Mouse (Mus musculus) gastrocnemius, adult 2 months (tissue): ENCODE measurements at regions not wholly inside any gene's neighbourhood (a gene's known extent, or its start where the extent isn't known, plus 50 kb on each side); places are given as distances from the start of the nearest gene placed in this dataset.

Experiments
- DNase-seq: peaks from one replicate; pipeline ENCODE4 v3.0.0; 2022
- H3K27ac ChIP-seq: fragments of 200-600 bp; 2 replicates; pipeline ENCODE4 v1.8.1; 2022; ENCODE audit warnings: mild to moderate bottlenecking
- H3K4me3 ChIP-seq: fragments of 200-600 bp; 2 replicates; pipeline ENCODE4 v1.8.1; 2022; ENCODE audit warnings: mild to moderate bottlenecking, moderate library complexity
- CTCF ChIP-seq: fragments of 200-600 bp; IDR thresholded peaks from 2 replicates; pipeline ENCODE4 v1.8.1; 2022; ENCODE audit warnings: antibody characterized with exemption, mild to moderate bottlenecking, moderate library complexity
- intact Hi-C: fragments of 180-260 bp; cut with DNase I; formaldehyde crosslinking; loops from one replicate; pipeline ENCODE4 v1.15.1; 2025

- Histone ChIP-seq H3K27ac (no peak overlapping the region), H3K4me3 (no peak overlapping the region)
- no peak for TF ChIP-seq CTCF
- DNase-seq: no peak
- intact Hi-C loops: no loop called here
These were observed 715.5 kb downstream of the Fam181b start for GRCm38 (mm10) chr7:93795210-93795609.

GRCm38 (mm10) chr7:93835697-93836096, 756.0 kb downstream of the Fam181b start:
- TF ChIP-seq CTCF: no peak
- no peak for DNase-seq
- intact Hi-C loops: no loop called here
- Histone ChIP-seq H3K4me3 (no peak overlapping the region), H3K27ac (no peak overlapping the region)

- Histone ChIP-seq H3K27ac (no peak overlapping the region), H3K4me3 (no peak overlapping the region)
- no peak for DNase-seq
- intact Hi-C loops: no loop called here
- no peak for TF ChIP-seq CTCF
These were observed 756.5 kb downstream of the Fam181b start for GRCm38 (mm10) chr7:93836169-93836568.

- H3K4me3 ChIP-seq: no peak overlapping the region
- DNase-seq: no peak
- no peak for TF ChIP-seq CTCF
- H3K27ac ChIP-seq: no peak overlapping the region
- intact Hi-C loops: no loop called here
These were observed 775.4 kb downstream of the Fam181b start for GRCm38 (mm10) chr7:93855025-93855424.

GRCm38 (mm10) chr7:93893701-93894100, 814.0 kb downstream of the Fam181b start:
- DNase-seq: no peak
- intact Hi-C loops: no loop called here
- Histone ChIP-seq H3K27ac (no peak overlapping the region), H3K4me3 (no peak overlapping the region)
- TF ChIP-seq CTCF: no peak

- no peak for DNase-seq
- TF ChIP-seq CTCF: no peak
- Histone ChIP-seq H3K4me3 (no peak overlapping the region), H3K27ac (no peak overlapping the region)
- intact Hi-C loops: no loop called here
These were observed 817.3 kb downstream of the Fam181b start for GRCm38 (mm10) chr7:93896921-93897320.

GRCm38 (mm10) chr7:93902770-93903169, 823.1 kb downstream of the Fam181b start:
- DNase-seq: no peak
- TF ChIP-seq CTCF: no peak
- no peak overlapping the region for H3K27ac ChIP-seq
- intact Hi-C loops: no loop called here
- H3K4me3 ChIP-seq: no peak overlapping the region

GRCm38 (mm10) chr7:93936925-93937324, 857.3 kb downstream of the Fam181b start:
- Histone ChIP-seq H3K4me3 (no peak overlapping the region), H3K27ac (no peak overlapping the region)
- intact Hi-C loops: no loop called here
- TF ChIP-seq CTCF: no peak
- DNase-seq: no peak

GRCm38 (mm10) chr7:93982103-93982502, 902.4 kb downstream of the Fam181b start:
- intact Hi-C loops: no loop called here

GRCm38 (mm10) chr7:94002780-94003179, 923.1 kb downstream of the Fam181b start:
- intact Hi-C loops: no loop called here
- Histone ChIP-seq H3K27ac (no peak overlapping the region), H3K4me3 (no peak overlapping the region)
- DNase-seq: no peak
- TF ChIP-seq CTCF: no peak

More at GRCm38 (mm10) chr7:93982103-93982502, 902.4 kb downstream of the Fam181b start:
- Histone ChIP-seq H3K27ac (no peak overlapping the region), H3K4me3 (no peak overlapping the region)
- DNase-seq: no peak
- no peak for TF ChIP-seq CTCF

- DNase-seq: no peak
- no peak for TF ChIP-seq CTCF
- no peak overlapping the region for H3K27ac ChIP-seq
- intact Hi-C loops: no loop called here
- no peak overlapping the region for H3K4me3 ChIP-seq
These were observed 962.9 kb downstream of the Fam181b start for GRCm38 (mm10) chr7:94042466-94043030.

GRCm38 (mm10) chr7:94045428-94045827, 965.8 kb downstream of the Fam181b start:
- intact Hi-C loops: no loop called here
- DNase-seq: no peak

GRCm38 (mm10) chr7:94046029-94046428, 966.4 kb downstream of the Fam181b start:
- intact Hi-C loops: no loop called here
- DNase-seq: no peak
- TF ChIP-seq CTCF: peak; percentile 33
- Histone ChIP-seq H3K27ac (no peak overlapping the region), H3K4me3 (no peak overlapping the region)

More at GRCm38 (mm10) chr7:94045428-94045827, 965.8 kb downstream of the Fam181b start:
- no peak for TF ChIP-seq CTCF
- Histone ChIP-seq H3K27ac (no peak overlapping the region), H3K4me3 (no peak overlapping the region)

GRCm38 (mm10) chr7:94061814-94062545, 982.3 kb downstream of the Fam181b start:
- intact Hi-C loops: no loop called here
- no peak for DNase-seq
- Histone ChIP-seq H3K4me3 (no peak overlapping the region), H3K27ac (no peak overlapping the region)
- no peak for TF ChIP-seq CTCF
